Mouse (Mus musculus) embryo, embryonic 9.5 days (tissue): ENCODE results near the gene Galnt16.

ENCODE experiments used
- DNase-seq: peaks from one replicate; pipeline ENCODE4 v3.0.0-alpha.2; 2017; ENCODE audit errors: extremely low spot score

Galnt16 gene

DNA sequence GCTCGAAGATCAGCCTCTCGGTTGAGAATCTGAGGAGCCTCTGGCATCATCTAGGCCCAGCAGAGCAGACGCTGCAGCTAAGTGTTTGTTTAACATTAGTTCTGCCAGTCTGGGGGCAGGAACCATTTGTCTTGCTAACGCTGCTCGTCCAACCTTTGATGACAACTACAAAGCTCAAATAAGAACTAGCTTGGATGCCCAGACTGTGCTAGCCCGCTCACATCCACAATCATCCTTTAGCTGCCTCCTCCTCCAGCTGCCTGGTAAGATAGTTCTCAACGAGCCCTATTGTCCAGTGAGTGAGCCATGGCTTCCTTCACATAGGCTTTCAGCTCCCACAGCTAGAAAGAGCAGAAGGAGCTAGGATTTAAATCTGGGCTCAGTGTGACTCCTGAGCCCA, 80.2 kb downstream of the Galnt16 start:
- no peak for DNase-seq

DNA sequence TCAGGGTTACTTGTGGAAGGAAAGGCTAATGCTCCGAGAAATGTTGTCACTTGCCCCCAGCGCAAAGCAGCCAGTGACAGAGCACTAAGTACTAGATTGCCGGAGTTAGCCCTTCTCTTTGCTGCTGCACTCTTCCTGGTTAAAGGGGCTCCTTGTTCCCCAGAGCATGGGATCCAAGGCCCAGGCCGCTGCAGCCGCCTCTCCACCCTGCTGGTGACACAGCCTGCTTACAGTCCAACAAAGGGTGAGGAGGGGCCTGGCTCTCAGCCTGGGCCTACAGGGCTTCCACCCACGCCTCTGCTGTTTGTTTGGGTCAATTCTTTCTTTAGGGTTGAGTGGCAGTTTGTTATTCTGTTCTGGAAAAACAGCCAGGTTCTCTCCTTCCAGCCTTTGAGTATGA, 80.7 kb downstream of the Galnt16 start:
- no peak for DNase-seq

- no peak for DNase-seq
Observed at GRCm38 (mm10) chr12:80601597-80602269, 83.7 kb downstream of the Galnt16 start.

DNA sequence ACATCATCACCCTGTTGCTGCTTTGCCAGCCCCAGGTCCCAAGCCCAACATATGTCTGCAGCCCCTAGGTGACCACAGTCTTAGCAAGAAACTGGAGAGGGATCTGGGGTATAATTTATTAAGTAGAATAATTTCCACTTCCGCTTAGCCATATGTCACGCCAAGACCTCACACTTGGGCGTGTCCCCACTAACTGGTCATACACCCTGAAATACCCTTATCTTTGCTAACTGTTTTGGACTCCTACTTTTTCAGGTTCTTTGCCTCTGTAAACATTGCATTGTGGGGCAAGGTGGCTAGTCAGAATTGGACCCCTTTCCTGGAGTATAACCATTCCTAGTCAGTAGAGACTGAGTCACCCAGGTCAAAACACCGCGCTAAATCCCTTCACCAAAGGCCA, 84.4 kb downstream of the Galnt16 start:
- DNase-seq, result no peak

DNA sequence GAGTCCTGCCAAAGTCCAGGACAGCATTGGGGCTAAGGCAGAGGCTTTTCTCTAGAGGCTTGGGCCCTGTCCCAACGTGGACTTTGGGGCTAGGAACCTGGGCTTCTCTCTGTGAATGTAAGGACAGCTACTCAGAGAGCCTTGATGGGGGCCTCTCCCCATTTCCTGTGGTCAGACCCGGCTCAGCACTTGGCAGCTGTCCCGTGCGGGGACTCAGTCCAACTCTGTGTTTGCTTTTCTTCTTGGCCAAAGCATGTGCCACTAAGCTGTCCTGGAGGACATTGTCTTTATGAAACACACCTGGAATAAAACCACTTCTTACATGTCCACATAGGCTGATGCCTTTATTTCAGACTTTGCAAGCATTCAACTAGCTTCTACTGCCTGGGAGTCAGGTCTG, 85.5 kb downstream of the Galnt16 start:
- no peak for DNase-seq

DNA sequence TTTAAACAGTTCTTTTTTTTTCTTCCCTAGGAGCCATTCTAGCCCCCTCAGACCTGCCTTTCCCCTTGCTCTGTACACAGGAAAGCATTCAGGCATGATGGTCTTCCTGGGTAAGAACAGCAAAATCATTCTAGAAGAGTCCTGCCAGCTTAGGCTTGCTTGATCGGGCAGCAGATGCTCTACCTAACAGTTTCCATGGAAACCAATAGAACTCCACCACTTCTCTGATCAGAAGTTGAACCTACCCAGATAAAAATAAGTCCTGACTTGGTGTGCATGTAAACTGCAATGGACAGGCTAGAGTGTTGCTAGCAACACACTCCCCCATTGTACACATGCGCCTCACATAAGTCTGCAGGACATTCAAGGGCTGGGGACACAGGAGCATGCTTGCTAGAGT, 86.1 kb downstream of the Galnt16 start:
- no peak for DNase-seq

- DNase-seq, result no peak
Observed at GRCm38 (mm10) chr12:80608576-80608975, 90.5 kb downstream of the Galnt16 start.

GRCm38 (mm10) chr12:80609928-80610327, 91.9 kb downstream of the Galnt16 start:
- no peak for DNase-seq

DNA sequence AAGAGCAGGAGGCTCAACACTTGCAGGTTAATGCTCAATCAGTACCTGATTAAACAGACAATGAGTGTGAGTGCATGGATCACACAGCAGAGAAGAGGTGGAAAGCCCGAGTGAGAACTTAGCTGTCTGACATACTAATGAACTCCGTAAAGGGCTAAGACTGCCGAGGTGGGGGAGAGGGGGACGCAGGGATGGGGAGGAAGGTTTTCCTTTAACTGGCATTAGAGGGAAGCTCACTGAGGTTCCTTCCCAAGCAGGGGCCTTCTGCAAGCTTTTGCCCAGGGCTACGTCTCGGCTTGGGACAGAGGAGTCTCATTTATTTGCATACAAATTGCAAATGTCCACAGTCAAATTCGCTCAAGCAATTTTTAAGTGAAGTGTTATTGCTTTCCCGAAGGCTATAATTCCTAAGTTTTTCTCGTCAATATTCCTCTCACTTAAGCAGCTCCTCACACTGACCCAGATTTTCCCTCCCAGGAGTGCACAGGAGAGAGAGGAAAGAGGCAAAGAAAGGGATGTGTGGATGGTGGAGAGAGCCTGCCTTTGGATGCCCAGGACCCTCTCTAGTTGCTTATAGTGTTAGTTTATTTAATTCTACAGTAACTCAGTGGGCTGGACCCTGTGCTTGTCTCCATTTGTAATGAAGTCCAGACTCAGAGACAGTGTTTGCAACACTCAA, 94.2 kb downstream of the Galnt16 start:
- DNase-seq, result no peak

DNA sequence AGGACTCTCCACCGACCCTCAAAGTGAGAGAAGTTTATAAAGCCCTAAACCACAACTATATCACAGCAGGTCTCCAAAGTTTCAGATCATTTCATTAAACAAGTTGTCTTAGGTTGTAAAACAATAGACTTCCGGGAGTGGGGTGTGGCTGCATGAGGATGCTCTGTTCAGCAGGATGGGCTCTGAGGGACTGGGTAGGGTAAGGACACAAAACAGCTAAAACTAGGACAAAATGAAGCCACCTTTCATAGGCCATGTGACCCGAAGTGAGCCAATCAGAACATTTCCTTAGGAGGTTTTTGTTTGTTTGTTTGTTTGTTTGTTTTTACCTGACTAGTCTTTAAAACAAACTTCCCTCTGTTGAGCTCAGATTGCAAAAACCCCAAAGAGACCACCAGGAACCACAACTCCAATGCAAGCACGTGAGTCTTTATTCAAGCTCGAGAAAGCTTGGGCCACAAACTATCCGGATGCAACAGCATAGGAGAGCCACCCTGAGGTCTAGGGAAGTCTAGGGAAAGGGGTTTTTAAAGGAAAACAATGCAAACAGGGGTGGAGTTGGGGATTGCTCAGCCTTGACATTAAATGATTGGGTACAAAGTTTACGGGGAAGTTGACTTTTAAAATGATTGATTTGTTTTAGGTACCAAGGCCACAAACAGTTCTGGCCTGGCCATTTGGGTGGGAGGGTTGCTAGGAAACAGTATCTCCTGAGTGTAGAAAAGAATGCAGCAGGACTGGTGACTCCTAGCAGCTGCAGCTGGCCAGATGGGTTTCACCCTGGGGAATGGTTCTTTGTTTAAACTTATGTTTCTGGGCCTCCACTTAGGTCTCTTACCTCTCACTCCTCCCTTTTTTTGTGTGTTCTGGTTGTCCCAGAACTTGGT, 97.5 kb downstream of the Galnt16 start:
- no peak for DNase-seq

DNA sequence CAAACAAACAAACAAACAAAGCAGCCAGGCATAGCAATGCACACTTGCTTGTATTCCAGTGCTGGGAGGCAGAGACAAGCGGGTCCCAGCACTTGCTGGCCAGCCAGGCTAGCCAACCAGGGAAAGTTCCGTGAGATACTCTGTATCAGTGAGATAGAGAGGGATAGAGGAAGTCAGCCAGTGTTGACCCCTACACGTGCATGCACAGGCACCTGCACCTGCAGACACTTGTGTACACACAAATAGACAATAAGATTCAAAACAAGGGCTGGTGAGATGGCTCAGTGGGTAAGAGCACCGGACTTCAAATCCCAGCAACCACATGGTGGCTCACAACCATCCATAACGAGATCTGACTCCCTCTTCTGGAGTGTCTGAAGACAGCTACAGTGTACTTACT, 102.4 kb downstream of the Galnt16 start:
- no peak for DNase-seq

- DNase-seq, result no peak
Observed at GRCm38 (mm10) chr12:80631790-80632189, 113.7 kb downstream of the Galnt16 start.

DNA sequence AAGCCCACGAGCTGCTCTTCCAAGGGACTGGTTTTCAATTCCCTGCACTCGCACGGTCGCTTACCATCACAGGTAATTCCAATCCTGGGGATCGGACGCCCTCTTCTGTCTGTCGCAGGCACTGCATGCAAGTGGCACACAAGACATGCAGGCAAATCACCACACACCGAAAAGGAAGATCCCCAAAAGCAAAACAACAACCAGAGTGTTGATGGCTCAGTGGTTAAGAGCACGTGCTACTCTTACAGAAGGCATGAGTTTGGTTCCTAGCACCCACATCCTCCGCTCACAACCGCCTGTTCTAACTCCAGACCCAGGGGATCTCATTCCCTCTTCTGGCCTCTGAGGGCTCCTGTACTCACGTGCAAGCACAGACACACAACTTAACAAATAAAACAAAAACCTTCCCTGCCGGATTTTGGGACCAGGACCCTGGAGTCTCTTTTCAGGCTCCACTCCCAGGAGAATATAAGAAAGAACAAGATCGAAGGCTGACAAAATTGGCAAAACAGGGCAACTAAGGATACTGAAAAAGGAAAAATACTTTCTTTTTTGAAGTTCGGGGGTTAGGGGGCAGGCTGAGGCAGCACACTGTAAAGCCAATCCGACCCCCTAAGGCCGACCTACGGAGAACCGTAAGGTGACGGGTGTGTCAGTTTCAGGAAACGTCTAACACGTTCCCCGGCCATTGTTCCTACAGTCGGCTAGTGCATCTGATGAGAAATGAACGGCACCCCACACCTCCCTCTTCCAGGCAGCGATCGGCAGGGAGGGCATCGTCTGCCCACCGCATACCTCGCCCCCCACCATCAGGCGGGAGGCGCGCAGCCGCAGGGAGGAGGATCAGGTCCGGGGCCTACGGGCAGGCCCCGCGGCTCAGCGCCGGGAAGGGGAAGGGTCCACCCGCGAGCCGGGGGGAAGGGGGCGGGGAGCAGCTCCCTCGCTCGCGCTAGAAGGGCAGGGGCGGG, 124.9 kb downstream of the Galnt16 start:
- peak; percentile 76 for DNase-seq

DNA sequence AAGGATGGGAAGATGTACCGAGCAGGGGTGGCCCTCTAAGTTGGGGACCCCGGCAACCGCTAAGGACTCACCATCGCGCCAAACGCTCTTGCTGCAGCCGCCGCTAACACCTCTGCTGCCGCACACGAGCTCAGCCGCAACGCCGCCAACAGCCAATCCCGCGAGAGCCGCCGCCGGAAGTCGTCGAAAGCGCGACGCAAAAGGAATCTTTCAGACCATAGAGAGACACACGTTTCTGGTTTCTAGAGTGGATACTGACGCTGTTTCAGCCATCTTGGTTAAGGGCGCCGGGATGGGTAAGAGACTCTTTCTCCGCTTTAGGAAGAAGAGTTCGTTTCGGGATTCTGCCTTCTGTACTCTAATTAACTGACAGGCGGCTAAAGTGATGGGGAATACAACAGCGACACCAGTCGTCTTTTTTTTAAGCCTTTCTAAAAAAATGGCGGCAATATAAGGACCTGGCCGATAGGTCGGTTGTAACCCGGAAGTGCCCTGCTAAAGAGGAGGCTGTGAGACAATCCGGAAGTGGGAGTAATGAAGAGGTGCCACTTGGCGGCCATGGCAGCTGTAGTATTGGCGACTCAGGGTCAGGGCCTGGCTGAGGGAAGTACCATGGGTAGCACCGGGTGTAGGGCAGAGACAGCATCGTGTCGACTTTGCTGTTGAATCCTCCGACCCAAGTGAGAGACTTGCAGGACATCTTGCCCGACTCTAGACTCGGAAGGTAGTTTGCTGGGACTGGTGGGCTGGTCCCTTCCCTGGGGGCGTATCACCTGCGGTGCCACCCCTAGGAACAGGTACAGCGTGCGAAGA, 125.8 kb downstream of the Galnt16 start, which contains the start of the genes Slc39a9 and Erh:
Gene Slc39a9 (plus strand): TSS at position 191 of the 813 bp plus-strand sequence.
Gene Erh (minus strand): TSS at position 649 of the 813 bp plus-strand sequence.
- peak; percentile 94 for DNase-seq

- DNase-seq, result no peak
Observed at GRCm38 (mm10) chr12:80644506-80644868, 126.4 kb downstream of the Galnt16 start.

GRCm38 (mm10) chr12:80646377-80646776, 128.3 kb downstream of the Galnt16 start:
- DNase-seq, result no peak

GRCm38 (mm10) chr12:80653951-80654658, 136.0 kb downstream of the Galnt16 start:
- no peak for DNase-seq

DNA sequence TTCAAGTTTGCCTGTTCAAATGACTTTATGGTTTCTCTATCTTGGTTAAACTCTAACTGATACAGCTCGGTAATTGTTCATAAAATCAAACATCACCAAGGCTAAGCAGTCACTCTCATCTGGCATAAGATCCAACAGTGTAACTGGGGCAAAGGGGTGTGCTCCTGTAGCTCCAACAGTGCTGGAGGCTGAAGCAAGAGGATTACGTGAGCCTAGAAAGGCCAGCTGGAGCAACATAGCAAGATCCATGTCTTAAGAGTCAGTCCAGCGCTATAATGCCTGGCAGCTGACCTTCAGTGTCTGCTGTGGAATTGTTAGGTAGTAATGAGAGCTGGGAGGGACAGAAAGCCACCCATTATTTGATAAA, 136.6 kb downstream of the Galnt16 start:
- no peak for DNase-seq

GRCm38 (mm10) chr12:80658661-80659060, 140.6 kb downstream of the Galnt16 start:
- no peak for DNase-seq

DNA sequence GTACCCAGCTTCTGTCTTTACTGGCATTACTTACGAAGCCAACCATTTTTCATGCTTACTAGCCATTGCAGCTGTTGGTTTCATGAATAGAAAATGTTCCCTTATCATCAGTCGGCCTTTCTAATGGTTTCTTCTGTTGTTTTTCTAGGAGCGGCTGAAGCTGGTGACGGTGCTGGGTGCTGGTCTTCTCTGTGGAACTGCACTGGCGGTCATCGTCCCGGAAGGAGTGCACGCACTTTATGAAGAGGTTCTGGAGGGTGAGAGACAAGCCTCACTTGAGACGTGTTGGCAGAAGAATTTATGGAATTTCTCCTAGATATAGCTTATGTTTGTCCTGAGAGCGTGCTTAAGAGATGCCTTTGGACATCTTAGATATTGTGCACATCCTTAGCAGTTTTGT, 144.2 kb downstream of the Galnt16 start:
- DNase-seq, result no peak
